In the genomic region with DNA sequence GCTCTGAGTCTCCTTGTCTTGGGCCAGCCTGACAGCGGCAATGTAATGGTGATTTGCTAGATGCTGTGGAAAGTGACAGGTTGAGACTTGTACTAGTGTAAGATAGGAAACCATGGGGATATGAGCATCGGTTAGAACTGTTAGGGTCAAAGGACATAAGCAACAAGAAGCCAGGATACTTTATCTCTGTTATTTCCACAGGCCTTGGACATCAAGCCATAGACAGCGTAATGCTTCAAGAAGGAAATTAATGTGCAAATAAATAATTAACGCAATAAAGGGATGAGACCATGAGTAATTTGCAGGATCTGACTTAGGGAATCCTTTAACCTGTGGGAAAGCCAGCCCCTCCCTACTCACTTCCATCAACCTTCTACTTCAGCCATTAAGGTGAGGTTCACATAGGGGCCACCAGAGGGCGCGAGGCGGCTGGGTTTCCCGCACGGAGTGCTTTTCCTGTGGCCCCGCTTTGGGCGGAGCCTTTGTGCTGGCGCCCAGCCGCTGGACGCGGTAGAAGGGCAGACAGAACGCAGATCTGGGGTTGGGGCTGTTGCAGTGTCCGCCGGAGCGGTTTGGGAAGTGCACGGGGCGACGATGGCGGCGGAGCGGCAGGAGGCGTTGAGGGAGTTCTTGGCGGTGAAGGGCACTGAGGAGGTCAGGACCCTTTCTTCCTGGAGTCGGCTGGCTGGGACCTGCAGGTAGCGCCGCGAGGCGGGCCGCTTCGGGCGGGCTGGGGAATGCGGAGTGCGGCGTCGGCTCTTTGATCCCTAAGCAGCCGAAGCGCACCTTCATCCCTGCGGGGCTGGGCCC, we compare ENCODE assay signal across 7 mouse cellular contexts.
DNase-seq lines count a peak whose midpoint lies in the region; ATAC-seq lines count a peak whose summit lies in the region.

No protein-coding gene starts in this region.

- H3K27ac ChIP-seq in intestine, embryonic 14.5 days (ENCODE audit: low read depth) = no peak overlapping the region
- no peak overlapping the region for H3K27ac ChIP-seq in limb, embryonic 11.5 days (replicated peaks; ENCODE audit: low read depth, low read length)
- no peak overlapping the region for H3K27ac ChIP-seq in midbrain, embryonic 13.5 days

- H3K4me2 ChIP-seq in intestine, embryonic 14.5 days (ENCODE audit: low read length) = peak overlapping the region; percentile 61
- H3K4me2 ChIP-seq in limb, embryonic 11.5 days (ENCODE audit: low read depth, severe bottlenecking) = peak overlapping the region; percentile 49
- peak overlapping the region; percentile 56 for H3K4me2 ChIP-seq in midbrain, embryonic 13.5 days (replicated peaks)

- ATAC-seq in intestine, embryonic 14.5 days (replicated peaks; ENCODE audit: low FRiP score, low TSS enrichment, low read depth) = peak; percentile 99
- peak; percentile 94 for ATAC-seq in limb, embryonic 11.5 days (ENCODE audit: insufficient number of reproducible peaks, low FRiP score, low TSS enrichment, low read depth)
- peak; percentile 94 for ATAC-seq in midbrain, embryonic 13.5 days

- no peaks in the 10 kb centered on the region for H3K36me3 ChIP-seq in intestine, embryonic 14.5 days (ENCODE audit: control insufficient read depth, insufficient read depth, low read length)
- H3K36me3 ChIP-seq in limb, embryonic 11.5 days (ENCODE audit: control insufficient read depth, insufficient read depth, low read length) = no peaks in the 10 kb centered on the region
- H3K36me3 ChIP-seq in midbrain, embryonic 13.5 days = no peaks in the 10 kb centered on the region

- DNase-seq in adrenal gland, adult 8-10 months = peak; percentile 27
- DNase-seq in embryo, embryonic 11 days = peak; percentile 86
- DNase-seq in gastrocnemius, postnatal 25 days = peak; percentile 38
- peak; percentile 90 for DNase-seq in intestine, embryonic 14.5 days (ENCODE audit: low spot score)
- peak; percentile 85 for DNase-seq in limb, embryonic 11.5 days (ENCODE audit: low spot score)
- DNase-seq in spleen, adult 18-20 months = peak; percentile 20 to 46

- H3K9me3 ChIP-seq in intestine, embryonic 14.5 days (ENCODE audit: control insufficient read depth, low read length) = peaks cover 13% of the 10 kb centered on the region
- no peaks in the 10 kb centered on the region for H3K9me3 ChIP-seq in limb, embryonic 11.5 days (ENCODE audit: control insufficient read depth, low read length)
- H3K9me3 ChIP-seq in midbrain, embryonic 13.5 days = peaks cover 14% of the 10 kb centered on the region; the same call in 1 of the 2 replicates

- no peaks in the 10 kb centered on the region for H3K4me1 ChIP-seq in intestine, embryonic 14.5 days (replicated peaks; ENCODE audit: control insufficient read depth, insufficient read depth, low read length)
- H3K4me1 ChIP-seq in limb, embryonic 11.5 days (ENCODE audit: control insufficient read depth, insufficient read depth, low read length) = no peaks in the 10 kb centered on the region
- 0 out of 2 replicates have a peak, but pooled peaks cover 3% of the 10 kb centered on the region for H3K4me1 ChIP-seq in midbrain, embryonic 13.5 days (replicated peaks)

- H3K4me3 ChIP-seq in intestine, embryonic 14.5 days (ENCODE audit: low read depth, low read length) = peak overlapping the region; percentile 39
- H3K4me3 ChIP-seq in limb, embryonic 11.5 days (ENCODE audit: low read depth, low read length) = peak overlapping the region; percentile 40
- peak overlapping the region; percentile 43 for H3K4me3 ChIP-seq in midbrain, embryonic 13.5 days (replicated peaks)

- H3K27me3 ChIP-seq in intestine, embryonic 14.5 days (replicated peaks; ENCODE audit: control insufficient read depth, insufficient read depth, low read length) = no peaks in the 10 kb centered on the region
- H3K27me3 ChIP-seq in limb, embryonic 11.5 days (ENCODE audit: control insufficient read depth, insufficient read depth, low read length) = no peaks in the 10 kb centered on the region
- H3K27me3 ChIP-seq in midbrain, embryonic 13.5 days = no peaks in the 10 kb centered on the region

- peak overlapping the region; percentile 72 for H3K9ac ChIP-seq in intestine, embryonic 14.5 days (ENCODE audit: low read length)
- peak overlapping the region; percentile 75 for H3K9ac ChIP-seq in limb, embryonic 11.5 days (ENCODE audit: low read length)
- peak overlapping the region; percentile 61 for H3K9ac ChIP-seq in midbrain, embryonic 13.5 days (replicated peaks)

- 9% methylated on average over 42 of the region's 42 CpGs for WGBS in intestine, embryonic 14.5 days
- 11% methylated on average over 37 of the region's 42 CpGs for WGBS in limb, embryonic 11.5 days
- WGBS in midbrain, embryonic 13.5 days = 10% methylated on average over 40 of the region's 42 CpGs

Comparison
In these comparisons a context has a peak if more than half of its experiments do, and no peak if none do; other contexts are left out.
1. DNase-seq: peak in every context shown above with its lines; median percentile 90 in intestine, embryonic 14.5 days; 86 in embryo, embryonic 11 days; 85 in limb, embryonic 11.5 days; 38 in gastrocnemius, postnatal 25 days; 33 in spleen, adult 18-20 months; 27 in adrenal gland, adult 8-10 months.